Mouse (Mus musculus) ovary, postnatal 10 days (tissue): ENCODE measurements at regions not wholly inside any gene's neighbourhood (a gene's known extent, or its start where the extent isn't known, plus 50 kb on each side); places are given as distances from the start of the nearest gene placed in this dataset.

Experiments used
- DNase-seq: peaks from one replicate; pipeline ENCODE4 v3.0.0; 2022; ENCODE audit warnings: low spot score

DNA sequence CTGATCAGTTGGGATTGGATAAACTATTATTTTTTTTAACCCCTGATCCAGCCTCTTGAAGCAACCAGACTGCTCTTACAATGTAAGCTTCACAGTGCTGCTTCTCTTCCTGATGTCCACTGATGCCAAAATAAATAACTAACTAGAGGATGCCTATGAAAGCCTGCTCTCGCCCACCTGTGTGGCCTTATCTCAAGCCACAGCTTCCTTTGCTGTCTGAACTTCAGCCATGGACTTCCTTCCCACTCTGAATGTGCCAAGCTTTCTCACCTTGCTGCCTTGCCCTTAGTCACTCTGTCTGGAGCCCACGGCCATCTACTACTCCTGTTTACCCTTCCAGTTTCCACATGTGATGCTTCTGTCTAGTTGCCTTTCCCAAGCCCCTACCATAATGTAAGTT, 559.6 kb downstream of the Dhx35 start:
- DNase-seq, result no peak

GRCm38 (mm10) chr2:159356503-159356902, 561.9 kb downstream of the Dhx35 start:
- no peak for DNase-seq

- DNase-seq, result no peak
Observed at GRCm38 (mm10) chr2:159361371-159361770, 566.8 kb downstream of the Dhx35 start.

DNA sequence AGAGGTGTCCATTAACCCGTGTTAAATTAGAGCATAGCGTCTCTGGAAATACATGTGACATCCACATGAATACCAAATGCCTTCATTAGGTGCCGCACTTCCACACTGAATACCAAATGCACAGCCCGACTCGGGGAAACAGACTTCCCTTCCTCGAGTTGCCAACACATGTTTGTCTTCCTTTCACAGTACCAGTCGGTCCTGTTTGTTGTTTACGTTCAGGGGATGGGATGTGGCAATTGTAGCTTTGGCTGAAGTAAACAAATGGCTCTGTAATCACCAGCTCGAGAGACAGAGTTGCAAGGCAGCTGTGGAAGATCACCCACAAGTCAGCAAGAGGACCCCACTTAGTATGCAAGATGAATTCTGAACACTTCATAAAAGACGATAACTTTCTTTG, 598.3 kb downstream of the Dhx35 start:
- DNase-seq, result no peak

DNA sequence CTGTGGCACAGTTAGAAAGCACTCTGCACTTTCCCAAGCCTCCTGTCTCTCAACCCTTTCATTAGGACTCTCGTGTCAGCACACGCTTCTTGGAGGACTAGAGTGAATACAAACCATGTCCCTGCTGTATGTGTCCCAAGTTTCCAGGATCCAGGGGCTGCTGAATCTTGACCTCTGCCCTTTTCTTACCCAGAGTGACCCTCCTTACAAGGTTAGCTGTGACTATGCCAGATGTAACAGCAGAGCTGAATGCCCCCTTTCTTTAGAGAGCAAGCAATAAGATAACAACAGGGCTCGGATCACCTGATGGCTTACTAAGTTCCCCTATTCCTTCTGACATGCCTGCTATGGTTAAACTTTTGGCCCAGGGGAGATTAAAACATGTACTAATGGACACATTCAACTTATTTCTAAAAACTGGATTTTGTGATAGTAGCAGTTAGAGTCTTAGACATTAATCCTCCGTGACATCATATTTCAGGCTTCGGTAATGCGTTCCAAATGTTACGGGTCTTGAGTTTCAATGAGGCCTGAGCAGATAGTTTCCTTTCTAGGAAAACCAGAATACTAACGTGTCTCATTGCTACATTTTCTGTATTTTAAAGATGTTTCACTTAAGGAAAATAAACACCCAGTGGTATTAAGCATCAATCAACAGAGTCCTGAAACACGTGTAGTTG, 607.0 kb downstream of the Dhx35 start:
- no peak for DNase-seq

DNA sequence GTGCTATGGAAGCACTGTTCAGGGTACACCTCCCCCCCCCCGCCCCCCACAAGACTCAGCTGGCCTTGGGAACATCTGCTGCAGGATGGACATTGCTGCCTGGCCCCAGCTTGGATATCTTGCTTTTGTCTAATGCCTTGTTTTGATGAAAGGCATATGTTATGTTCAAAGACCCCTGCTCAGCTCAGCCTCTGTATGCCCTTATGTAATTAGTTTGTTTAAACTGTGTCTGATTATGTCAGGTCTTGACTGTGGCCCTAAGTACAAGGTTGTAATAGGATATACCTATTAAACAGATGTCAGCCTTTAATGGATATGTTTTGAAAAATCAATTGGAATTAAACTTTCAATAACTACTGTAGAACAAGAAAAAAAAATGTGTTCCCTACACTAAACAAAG, 610.3 kb downstream of the Dhx35 start:
- no peak for DNase-seq

DNA sequence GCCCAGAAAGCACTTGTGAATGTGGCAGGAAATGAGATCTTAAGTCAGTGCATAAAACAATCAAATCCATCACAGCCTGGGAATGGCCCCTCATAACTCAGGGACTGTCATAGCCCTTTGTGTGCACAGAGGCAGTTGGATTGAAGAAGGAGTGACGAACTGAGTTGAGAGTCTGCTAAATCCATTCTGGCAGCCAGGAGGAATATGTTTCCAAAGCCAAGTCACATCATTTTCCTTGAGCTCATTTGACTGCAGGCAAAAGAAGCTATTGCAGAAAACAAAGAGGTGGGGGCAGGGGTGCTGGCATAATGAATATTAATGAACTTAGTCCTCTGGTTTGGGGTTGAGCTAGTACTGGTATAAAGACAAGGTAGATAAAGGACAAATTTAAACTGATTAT, 620.0 kb downstream of the Dhx35 start:
- no peak for DNase-seq

DNA sequence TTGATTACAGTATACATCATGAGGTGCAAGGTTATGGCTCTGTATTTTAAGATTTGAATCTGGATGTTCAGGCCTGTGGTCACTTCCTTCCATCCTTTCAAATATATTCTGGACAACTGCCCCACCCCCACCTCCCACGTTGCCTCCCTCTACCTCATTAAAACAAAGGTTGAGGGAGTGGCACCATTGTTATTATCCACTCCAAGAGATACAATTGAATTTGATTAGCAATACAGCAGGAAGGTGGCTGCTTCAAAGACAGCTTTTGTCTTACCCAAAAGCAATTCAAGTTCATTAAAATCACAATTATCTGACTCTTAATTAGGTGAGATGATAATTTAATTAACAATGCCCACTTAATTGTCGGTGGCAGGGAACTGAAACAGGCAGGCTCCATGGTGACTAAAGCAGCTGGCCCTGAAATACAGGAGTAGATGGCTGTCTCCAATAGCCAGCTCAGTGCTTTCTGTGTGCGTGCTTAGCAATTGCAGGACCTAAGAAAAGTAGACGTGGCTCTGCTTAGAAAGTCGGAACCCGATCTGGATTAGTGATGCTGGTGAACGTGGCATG, 623.8 kb downstream of the Dhx35 start:
- no peak for DNase-seq

- DNase-seq, result no peak
Observed at GRCm38 (mm10) chr2:159422281-159422937, 627.8 kb downstream of the Dhx35 start.

GRCm38 (mm10) chr2:159428201-159428600, 633.6 kb downstream of the Dhx35 start:
- DNase-seq, result no peak

- DNase-seq, result no peak
Observed at GRCm38 (mm10) chr2:159430577-159431329, 636.1 kb downstream of the Dhx35 start.

DNA sequence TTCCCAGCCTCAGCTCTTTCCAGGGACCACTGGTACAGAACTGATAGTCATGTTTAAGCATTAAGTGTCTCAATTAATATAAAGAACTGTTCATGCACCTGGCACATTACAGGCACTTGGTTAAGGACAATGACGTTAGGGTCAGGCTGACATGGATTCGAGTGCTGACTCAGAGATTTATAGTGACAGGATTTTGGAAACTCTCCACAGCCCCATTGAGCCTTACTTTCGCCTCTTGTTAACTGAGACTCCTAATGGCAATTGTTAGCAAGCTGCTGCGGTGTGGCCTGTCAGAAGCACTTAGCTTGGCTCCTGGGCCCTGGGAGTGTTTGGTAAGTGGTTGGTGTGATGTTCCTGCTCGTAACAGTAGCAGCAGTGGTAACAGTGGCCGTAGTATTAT, 644.4 kb downstream of the Dhx35 start:
- no peak for DNase-seq

DNA sequence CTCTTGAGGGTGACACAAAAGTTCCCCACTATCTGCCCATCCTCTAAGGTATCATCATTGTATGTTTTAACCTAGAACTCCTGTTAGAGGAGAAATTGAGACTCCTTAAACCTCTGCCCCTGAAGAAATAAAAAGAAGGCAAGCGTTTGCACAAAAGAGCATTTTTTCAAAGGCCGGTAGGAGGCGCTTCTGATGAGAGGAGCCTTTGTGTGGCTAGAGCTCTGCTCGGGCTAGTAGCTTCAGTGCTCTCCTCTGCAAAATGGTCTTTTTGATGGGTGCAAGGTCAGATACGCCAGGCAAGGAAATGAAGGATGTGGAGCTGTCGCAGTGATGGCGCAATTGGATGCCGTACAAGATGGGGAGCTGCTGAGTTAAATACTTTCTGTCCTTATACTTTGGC, 649.0 kb downstream of the Dhx35 start:
- no peak for DNase-seq

GRCm38 (mm10) chr2:159446434-159446833, 651.8 kb downstream of the Dhx35 start:
- no peak for DNase-seq

DNA sequence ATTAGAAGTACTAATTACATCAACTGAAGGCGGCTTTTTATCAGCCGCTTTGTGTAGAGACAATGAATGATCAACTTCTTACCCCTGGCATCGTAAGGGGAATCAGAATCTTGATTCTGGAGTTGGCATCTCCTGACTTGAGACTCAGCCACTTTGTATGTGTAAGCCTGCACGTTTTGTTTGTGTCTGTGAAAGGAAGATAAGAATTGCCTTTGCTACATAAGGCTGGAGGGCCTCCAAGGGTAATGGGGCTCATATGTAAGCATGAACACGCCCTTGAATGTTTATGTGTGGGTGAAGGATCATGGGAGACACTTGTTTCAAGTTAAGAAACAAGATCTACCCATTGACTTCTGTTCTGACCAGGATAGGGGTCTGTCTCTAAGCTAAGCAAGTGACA, 652.3 kb downstream of the Dhx35 start:
- no peak for DNase-seq

GRCm38 (mm10) chr2:159448976-159449375, 654.4 kb downstream of the Dhx35 start:
- no peak for DNase-seq

DNA sequence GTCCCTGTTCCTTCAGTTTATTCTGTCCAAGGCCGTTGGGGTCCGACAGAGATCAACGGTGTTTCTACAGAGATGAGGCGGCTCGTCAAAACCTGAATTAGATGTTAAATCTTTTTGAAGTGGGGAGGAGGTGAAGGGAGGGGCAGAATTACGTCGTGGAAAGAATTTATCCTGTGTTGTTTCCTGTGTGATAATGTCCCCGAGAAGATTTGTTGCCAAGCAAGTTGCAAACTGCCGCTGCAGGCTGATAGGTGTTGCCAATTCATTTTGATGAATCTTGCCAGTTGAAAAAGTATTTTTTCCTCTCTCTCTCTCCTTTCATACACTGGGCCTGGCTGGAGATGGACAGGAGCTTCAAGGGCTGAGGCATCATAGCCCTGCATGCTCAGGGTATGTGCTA, 656.8 kb downstream of the Dhx35 start:
- no peak for DNase-seq

GRCm38 (mm10) chr2:159481399-159482080, 686.9 kb downstream of the Dhx35 start:
- DNase-seq, result no peak

GRCm38 (mm10) chr2:159491090-159491489, 696.5 kb downstream of the Dhx35 start:
- DNase-seq, result peak; percentile 36

GRCm38 (mm10) chr2:159498691-159499090, 704.1 kb downstream of the Dhx35 start:
- no peak for DNase-seq

- no peak for DNase-seq
Observed at GRCm38 (mm10) chr2:159501039-159501438, 706.4 kb downstream of the Dhx35 start.

- no peak for DNase-seq
Observed at GRCm38 (mm10) chr2:159519066-159519465, 724.5 kb downstream of the Dhx35 start.
